ENCODE assay signal across 17 mouse cellular contexts in genomic region chr9:59330055-59330454, GRCm38 (mm10).
"Had no signal": no experiment of that assay in that cellular context is flagged by ENCODE, and none has a peak within 500 bp of the region (broad histone marks: within the 10 kb centered on the region; RNA-seq: fewer than 3 reads in every experiment).

No protein-coding gene starts in this region.

- DNase-seq: left cerebral cortex, postnatal 4 days; liver; liver, embryonic 13.5 days; liver, postnatal 0 days; lung, adult 18-20 months; lung, adult 2 months; lung, embryonic 14.5 days; lung, postnatal 10 days; lung, postnatal 14 days; lung, postnatal 36 days; lung, postnatal 4 days; midbrain, embryonic 14.5 days had no signal

- ATAC-seq: liver, embryonic 12.5 days; liver, postnatal 0 days; lung, postnatal 0 days; midbrain, embryonic 13.5 days; midbrain, embryonic 15.5 days; midbrain, embryonic 16.5 days had no signal
